Mouse (Mus musculus): ENCODE data around the gene Tmem29. TPM values are rescaled to one million over a fixed set of nuclear protein-coding genes. Genes with fewer than 3 reads are reported as not detected.
"Not testable (repeated sequence)": the region's sequence is repeated elsewhere in the genome, so short reads cannot be mapped to it uniquely, and the experiment has no call there.

Tmem29 gene
- 0.52 and 1.3 TPM in 2 replicates for polyA plus RNA-seq (2012; rRNA removed)

- Histone ChIP-seq H3K27me3 (ENCODE audit: control insufficient read depth, insufficient read depth, low read length) (no peaks in the 10 kb centered on the region), H3K4me1 (ENCODE audit: control insufficient read depth, insufficient read depth, insufficient read length, low read length) (no peaks in the 10 kb centered on the region), H3K4me3 (ENCODE audit: low read depth, low read length) (peak within 1 kb of the TSS; percentile 90), H3K36me3 (ENCODE audit: control insufficient read depth, insufficient read depth, low read length) (no peaks in the 10 kb centered on the region), H3K27ac (ENCODE audit: insufficient read depth, low read depth, low read length) (0 out of 2 replicates have a peak within 1 kb of the TSS, but pooled peaks have one; percentile 62)
- under 1% methylated on average over 30 of the region's 30 CpGs for WGBS
- peak; percentile 63; the same call in 1 of the 2 replicates for TF ChIP-seq CTCF (IDR thresholded peaks at IDR 0.05; ENCODE audit: extremely low read depth, insufficient read length, insufficient replicate concordance, low read depth, low read length)
- TF ChIP-seq POLR2A (IDR thresholded peaks at IDR 0.05; ENCODE audit: low read depth, low read length), result no peak
Observed at GRCm38 (mm10) chrX:150458766-150459350, at the start of gene Tmem29. Tmem29 (minus strand) TSS chrX:150459154.

- TF ChIP-seq POLR2A (IDR thresholded peaks at IDR 0.05; ENCODE audit: low read depth, low read length) (no peak), CTCF (IDR thresholded peaks at IDR 0.05; ENCODE audit: extremely low read depth, insufficient read length, insufficient replicate concordance, low read depth, low read length) (no peak)
- H3K4me1 ChIP-seq (ENCODE audit: control insufficient read depth, insufficient read depth, insufficient read length, low read length), result no peaks in the 10 kb centered on the region
- 79% methylated on average over 6 of the region's 6 CpGs for WGBS
- H3K27me3 ChIP-seq (ENCODE audit: control insufficient read depth, insufficient read depth, low read length), result no peaks in the 10 kb centered on the region
- H3K27ac ChIP-seq (ENCODE audit: insufficient read depth, low read depth, low read length), result no peak overlapping the region
- H3K36me3 ChIP-seq (ENCODE audit: control insufficient read depth, insufficient read depth, low read length), result peaks cover 1% of the 10 kb centered on the region; the same call in 1 of the 2 replicates
- no peak overlapping the region for H3K4me3 ChIP-seq (ENCODE audit: low read depth, low read length)
Observed at GRCm38 (mm10) chrX:150508696-150509095, 49.7 kb upstream of the Tmem29 start.

- 21% methylated on average over 4 of the region's 10 CpGs for WGBS
- not testable (repeated sequence) for H3K27ac ChIP-seq (ENCODE audit: insufficient read depth, low read depth, low read length); H3K4me1 ChIP-seq (ENCODE audit: control insufficient read depth, insufficient read depth, insufficient read length, low read length); H3K4me3 ChIP-seq (ENCODE audit: low read depth, low read length); H3K36me3 ChIP-seq (ENCODE audit: control insufficient read depth, insufficient read depth, low read length); H3K27me3 ChIP-seq (ENCODE audit: control insufficient read depth, insufficient read depth, low read length)
Observed at GRCm38 (mm10) chrX:150487811-150488210, 28.9 kb upstream of the Tmem29 start.

GRCm38 (mm10) chrX:150486314-150487030, 27.5 kb upstream of the Tmem29 start:
- peak overlapping the region; percentile 19; the same call in 1 of the 2 replicates for H3K4me3 ChIP-seq (ENCODE audit: low read depth, low read length)
- not testable (repeated sequence) for H3K36me3 ChIP-seq (ENCODE audit: control insufficient read depth, insufficient read depth, low read length); H3K27me3 ChIP-seq (ENCODE audit: control insufficient read depth, insufficient read depth, low read length); H3K4me1 ChIP-seq (ENCODE audit: control insufficient read depth, insufficient read depth, insufficient read length, low read length); H3K27ac ChIP-seq (ENCODE audit: insufficient read depth, low read depth, low read length)
- 24% methylated on average over 11 of the region's 22 CpGs for WGBS

GRCm38 (mm10) chrX:150477854-150478780, 19.2 kb upstream of the Tmem29 start:
- H3K4me1 ChIP-seq (ENCODE audit: control insufficient read depth, insufficient read depth, insufficient read length, low read length), result no peaks in the 10 kb centered on the region
- H3K4me3 ChIP-seq (ENCODE audit: low read depth, low read length), result peak overlapping the region; percentile 71
- no peaks in the 10 kb centered on the region for H3K27me3 ChIP-seq (ENCODE audit: control insufficient read depth, insufficient read depth, low read length)
- H3K27ac ChIP-seq (ENCODE audit: insufficient read depth, low read depth, low read length), result peak overlapping the region; percentile 91
- under 1% methylated on average over 34 of the region's 34 CpGs for WGBS
- TF ChIP-seq CTCF (IDR thresholded peaks at IDR 0.05; ENCODE audit: extremely low read depth, insufficient read length, insufficient replicate concordance, low read depth, low read length), result peak; percentile 69; the same call in 1 of the 2 replicates
- TF ChIP-seq POLR2A (IDR thresholded peaks at IDR 0.05; ENCODE audit: low read depth, low read length), result no peak
- no peaks in the 10 kb centered on the region for H3K36me3 ChIP-seq (ENCODE audit: control insufficient read depth, insufficient read depth, low read length)

- WGBS, result 91% methylated on average over 1 of the region's 1 CpGs
- Histone ChIP-seq H3K27me3 (ENCODE audit: control insufficient read depth, insufficient read depth, low read length) (no peaks in the 10 kb centered on the region), H3K4me3 (ENCODE audit: low read depth, low read length) (no peak overlapping the region), H3K27ac (ENCODE audit: insufficient read depth, low read depth, low read length) (no peak overlapping the region), H3K36me3 (ENCODE audit: control insufficient read depth, insufficient read depth, low read length) (no peaks in the 10 kb centered on the region), H3K4me1 (ENCODE audit: control insufficient read depth, insufficient read depth, insufficient read length, low read length) (no peaks in the 10 kb centered on the region)
- TF ChIP-seq POLR2A (IDR thresholded peaks at IDR 0.05; ENCODE audit: low read depth, low read length) (no peak), CTCF (IDR thresholded peaks at IDR 0.05; ENCODE audit: extremely low read depth, insufficient read length, insufficient replicate concordance, low read depth, low read length) (no peak)
Observed at GRCm38 (mm10) chrX:150471416-150471815, 12.5 kb upstream of the Tmem29 start.

GRCm38 (mm10) chrX:150468266-150468665, 9.3 kb upstream of the Tmem29 start:
- Histone ChIP-seq H3K36me3 (ENCODE audit: control insufficient read depth, insufficient read depth, low read length) (no peaks in the 10 kb centered on the region), H3K4me1 (ENCODE audit: control insufficient read depth, insufficient read depth, insufficient read length, low read length) (no peaks in the 10 kb centered on the region), H3K4me3 (ENCODE audit: low read depth, low read length) (no peak overlapping the region), H3K27me3 (ENCODE audit: control insufficient read depth, insufficient read depth, low read length) (no peaks in the 10 kb centered on the region), H3K27ac (ENCODE audit: insufficient read depth, low read depth, low read length) (no peak overlapping the region)
- 86% methylated on average over 2 of the region's 2 CpGs for WGBS
- TF ChIP-seq POLR2A (IDR thresholded peaks at IDR 0.05; ENCODE audit: low read depth, low read length) (no peak), CTCF (IDR thresholded peaks at IDR 0.05; ENCODE audit: extremely low read depth, insufficient read length, insufficient replicate concordance, low read depth, low read length) (no peak)

- H3K27ac ChIP-seq (ENCODE audit: insufficient read depth, low read depth, low read length); H3K27me3 ChIP-seq (ENCODE audit: control insufficient read depth, insufficient read depth, low read length); H3K36me3 ChIP-seq (ENCODE audit: control insufficient read depth, insufficient read depth, low read length); H3K4me3 ChIP-seq (ENCODE audit: low read depth, low read length); H3K4me1 ChIP-seq (ENCODE audit: control insufficient read depth, insufficient read depth, insufficient read length, low read length): not testable (repeated sequence)
- 26% methylated on average over 8 of the region's 8 CpGs for WGBS
Observed at GRCm38 (mm10) chrX:150466817-150467216, 7.9 kb upstream of the Tmem29 start.

All from small intestine, adult 2 months (tissue).